Mouse (Mus musculus): Measurements from ENCODE around the gene Slc48a1. TPM values are rescaled to one million over a fixed set of nuclear protein-coding genes. Genes with fewer than 3 reads are reported as not detected.

The Slc48a1 gene
- polyA plus RNA-seq, 1 experiment from 2014 or later: 59.8 TPM

GRCm38 (mm10) chr15:97785731-97786411, 7.6 kb downstream of the Slc48a1 start:
- Histone ChIP-seq H3K9ac (no peak overlapping the region), H3K36me3 (peaks cover 8% of the 10 kb centered on the region), H3K4me2 (no peak overlapping the region), H3K4me3 (no peak overlapping the region), H3K9me3 (no peaks in the 10 kb centered on the region), H3K4me1 (replicated peaks) (peaks cover 53% of the 10 kb centered on the region), H3K27me3 (peaks cover 18% of the 10 kb centered on the region), H3K27ac (no peak overlapping the region)
- WGBS: 83% methylated on average over 9 of the region's 9 CpGs
- no peak for ATAC-seq (ENCODE audit: low FRiP score)

GRCm38 (mm10) chr15:97786412-97787112, 8.2 kb downstream of the Slc48a1 start:
- Histone ChIP-seq H3K36me3 (peaks cover 15% of the 10 kb centered on the region), H3K27ac (no peak overlapping the region; the same call in 1 of the 2 replicates), H3K4me3 (no peak overlapping the region), H3K9me3 (no peaks in the 10 kb centered on the region), H3K9ac (no peak overlapping the region), H3K4me1 (replicated peaks) (peaks cover 52% of the 10 kb centered on the region), H3K4me2 (no peak overlapping the region), H3K27me3 (peaks cover 17% of the 10 kb centered on the region)
- ATAC-seq (ENCODE audit: low FRiP score): no peak
- 79% methylated on average over 10 of the region's 10 CpGs for WGBS

DNA sequence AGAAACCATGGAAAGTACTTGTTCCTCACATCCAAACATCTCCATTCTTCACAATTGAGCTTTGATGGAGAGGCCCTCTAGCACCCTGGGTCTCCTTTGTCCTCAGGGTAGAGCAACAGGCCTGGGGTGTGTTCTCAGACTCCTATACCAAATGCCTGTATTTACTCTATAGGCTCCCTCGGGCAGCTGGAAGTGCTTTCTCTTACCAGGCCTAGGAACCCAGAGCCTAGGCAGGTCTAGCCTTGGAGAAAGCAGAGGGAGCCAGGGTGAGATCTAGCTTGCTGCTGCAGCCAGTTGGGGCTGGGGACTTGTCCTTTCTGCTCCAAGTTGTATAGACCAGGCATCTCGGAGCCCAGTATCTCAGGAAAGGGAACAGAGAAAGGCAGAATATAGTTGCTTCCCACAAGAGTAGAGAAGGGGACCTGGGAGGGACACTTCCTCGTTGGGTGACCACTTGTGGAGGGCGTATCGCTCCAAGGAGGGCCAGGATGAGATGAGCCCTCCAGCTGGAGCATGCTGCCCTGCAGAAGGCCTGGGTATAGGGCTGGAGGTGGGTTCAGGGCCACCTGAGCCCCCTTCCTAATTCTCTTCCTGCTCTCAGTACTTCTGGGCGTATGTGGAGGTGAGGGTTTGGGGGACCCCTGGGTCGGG, 9.0 kb downstream of the Slc48a1 start:
- Histone ChIP-seq H3K4me2 (no peak overlapping the region), H3K36me3 (peaks cover 22% of the 10 kb centered on the region), H3K27ac (peak overlapping the region; percentile 14; the same call in 1 of the 2 replicates), H3K9me3 (no peaks in the 10 kb centered on the region), H3K4me1 (replicated peaks) (peaks cover 45% of the 10 kb centered on the region), H3K27me3 (peaks cover 10% of the 10 kb centered on the region), H3K9ac (no peak overlapping the region; the same call in 1 of the 2 replicates), H3K4me3 (no peak overlapping the region)
- 84% methylated on average over 7 of the region's 7 CpGs for WGBS
- ATAC-seq (ENCODE audit: low FRiP score): no peak

DNA sequence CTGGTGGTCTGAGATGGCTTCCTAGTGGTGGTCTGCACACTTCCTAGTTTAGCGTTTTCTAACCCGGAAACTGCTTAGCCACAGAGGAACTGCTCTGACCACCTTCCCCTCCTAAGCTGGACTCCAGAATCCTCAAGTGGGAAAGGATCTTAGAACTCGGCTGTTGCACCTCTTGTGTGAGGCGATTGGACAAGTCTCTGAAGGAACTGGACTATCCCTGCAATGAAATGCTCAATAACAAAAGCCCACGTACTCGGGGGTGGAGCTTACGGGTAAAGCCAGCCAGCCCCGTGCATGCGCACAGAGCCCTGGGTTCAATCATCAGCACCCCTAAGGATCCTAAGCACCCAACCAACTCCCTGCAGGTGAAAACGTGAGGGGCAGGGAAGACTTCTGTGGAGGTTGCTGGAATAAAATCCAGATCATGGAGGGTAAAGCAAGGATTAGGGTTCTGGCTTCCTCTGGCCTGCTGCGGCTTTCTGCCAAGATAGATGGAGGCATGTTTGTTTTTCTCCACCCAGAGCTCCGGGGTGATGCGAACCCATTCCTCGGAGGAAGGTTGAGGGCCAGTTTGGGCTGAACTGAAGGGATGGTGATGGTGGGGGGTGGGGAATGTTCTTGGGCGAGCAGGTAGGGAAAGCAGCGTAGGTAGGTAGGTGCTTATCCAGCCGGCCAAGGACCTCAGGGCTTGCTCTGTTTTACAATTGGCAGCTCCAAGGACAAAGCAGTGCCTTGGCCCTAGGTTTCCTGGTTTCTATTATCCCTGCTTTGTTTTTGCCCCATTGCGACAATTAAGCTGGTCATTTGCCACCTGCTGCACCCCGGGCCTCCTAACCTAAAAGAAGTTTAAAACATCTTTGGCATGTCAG, 9.7 kb downstream of the Slc48a1 start:
- ATAC-seq (ENCODE audit: low FRiP score): no peak

DNA sequence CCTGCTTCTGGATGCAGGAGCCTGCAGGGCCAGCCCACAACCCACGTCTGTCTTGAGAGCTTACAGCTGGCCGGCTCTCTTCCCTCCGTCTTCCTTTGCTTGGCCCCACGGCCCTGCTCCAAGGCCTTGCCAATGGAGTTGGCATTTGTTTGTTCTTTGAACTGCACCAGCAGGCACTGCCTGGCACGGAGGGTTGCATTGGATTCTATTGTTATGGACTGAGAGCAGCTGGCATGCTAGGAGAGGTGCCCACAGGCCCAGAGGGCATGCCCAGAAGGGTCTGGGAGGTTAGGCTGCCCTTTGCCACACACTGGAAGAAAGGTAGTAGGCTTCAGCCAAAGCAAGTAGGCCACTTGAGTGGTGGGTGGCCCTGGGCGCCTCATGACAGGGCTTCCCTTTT, 10.5 kb downstream of the Slc48a1 start:
- Histone ChIP-seq H3K4me1 (replicated peaks) (peaks cover 40% of the 10 kb centered on the region), H3K36me3 (peaks cover 37% of the 10 kb centered on the region), H3K4me2 (no peak overlapping the region), H3K9me3 (no peaks in the 10 kb centered on the region), H3K27me3 (no peaks in the 10 kb centered on the region), H3K4me3 (no peak overlapping the region), H3K27ac (peak overlapping the region; percentile 70), H3K9ac (no peak overlapping the region)
- no peak for ATAC-seq (ENCODE audit: low FRiP score)
- WGBS: 51% methylated on average over 6 of the region's 6 CpGs

More for the DNA sequence above, 9.7 kb downstream of the Slc48a1 start:
- peaks cover 3% of the 10 kb centered on the region for H3K27me3 ChIP-seq
- H3K9me3 ChIP-seq: no peaks in the 10 kb centered on the region
- WGBS: 70% methylated on average over 19 of the region's 19 CpGs
- H3K36me3 ChIP-seq: peaks cover 29% of the 10 kb centered on the region
- H3K4me3 ChIP-seq: no peak overlapping the region
- peak overlapping the region; percentile 70 for H3K27ac ChIP-seq
- no peak overlapping the region for H3K4me2 ChIP-seq
- H3K4me1 ChIP-seq (replicated peaks): peaks cover 40% of the 10 kb centered on the region
- H3K9ac ChIP-seq: no peak overlapping the region

DNA sequence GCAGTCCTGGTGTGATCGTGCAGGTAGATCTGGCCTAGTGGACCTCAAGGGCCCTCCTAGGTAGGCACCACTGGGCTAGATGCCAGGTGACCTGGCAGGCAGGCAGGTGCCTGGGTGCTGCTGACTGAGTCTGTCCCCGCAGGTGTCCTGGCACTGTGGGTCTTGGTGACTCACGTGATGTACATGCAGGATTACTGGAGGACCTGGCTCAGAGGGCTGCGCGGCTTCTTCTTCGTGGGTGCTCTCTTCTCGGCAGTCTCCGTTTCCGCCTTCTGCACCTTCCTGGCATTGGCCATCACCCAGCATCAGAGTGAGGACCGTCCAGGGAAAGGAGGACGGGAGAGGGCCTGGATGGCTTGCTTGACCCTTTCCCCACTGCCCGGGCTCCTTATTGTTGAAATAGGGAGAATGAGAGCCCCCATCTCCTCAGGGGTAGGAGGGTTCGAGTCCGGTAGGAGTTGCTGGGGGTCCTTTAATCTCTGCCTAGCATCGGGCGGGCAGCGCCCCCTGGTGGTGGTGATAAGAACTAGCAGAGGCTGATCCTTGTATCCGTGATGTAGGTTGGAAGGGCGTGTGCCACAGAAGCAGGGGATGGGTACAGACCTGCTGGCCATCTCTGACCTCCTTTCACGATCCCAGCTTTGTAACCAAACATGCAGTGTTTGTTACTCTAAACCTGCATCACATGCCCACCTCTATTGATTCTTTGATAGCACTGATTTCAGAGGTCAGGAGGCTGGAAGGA, 11.6 kb downstream of the Slc48a1 start:
- Histone ChIP-seq H3K4me1 (replicated peaks) (peaks cover 35% of the 10 kb centered on the region), H3K9ac (no peak overlapping the region), H3K4me3 (no peak overlapping the region), H3K36me3 (peaks cover 48% of the 10 kb centered on the region), H3K9me3 (no peaks in the 10 kb centered on the region), H3K27me3 (no peaks in the 10 kb centered on the region), H3K4me2 (no peak overlapping the region), H3K27ac (no peak overlapping the region)
- 55% methylated on average over 20 of the region's 20 CpGs for WGBS
- no peak for ATAC-seq (ENCODE audit: low FRiP score)

- Histone ChIP-seq H3K9ac (no peak overlapping the region), H3K9me3 (no peaks in the 10 kb centered on the region), H3K4me2 (no peak overlapping the region), H3K36me3 (peaks cover 61% of the 10 kb centered on the region), H3K27me3 (no peaks in the 10 kb centered on the region), H3K4me1 (replicated peaks) (peaks cover 29% of the 10 kb centered on the region), H3K27ac (no peak overlapping the region), H3K4me3 (no peak overlapping the region)
- WGBS: 92% methylated on average over 11 of the region's 11 CpGs
- ATAC-seq (ENCODE audit: low FRiP score): no peak
These were observed 12.9 kb downstream of the Slc48a1 start for GRCm38 (mm10) chr15:97791126-97791700.

DNA sequence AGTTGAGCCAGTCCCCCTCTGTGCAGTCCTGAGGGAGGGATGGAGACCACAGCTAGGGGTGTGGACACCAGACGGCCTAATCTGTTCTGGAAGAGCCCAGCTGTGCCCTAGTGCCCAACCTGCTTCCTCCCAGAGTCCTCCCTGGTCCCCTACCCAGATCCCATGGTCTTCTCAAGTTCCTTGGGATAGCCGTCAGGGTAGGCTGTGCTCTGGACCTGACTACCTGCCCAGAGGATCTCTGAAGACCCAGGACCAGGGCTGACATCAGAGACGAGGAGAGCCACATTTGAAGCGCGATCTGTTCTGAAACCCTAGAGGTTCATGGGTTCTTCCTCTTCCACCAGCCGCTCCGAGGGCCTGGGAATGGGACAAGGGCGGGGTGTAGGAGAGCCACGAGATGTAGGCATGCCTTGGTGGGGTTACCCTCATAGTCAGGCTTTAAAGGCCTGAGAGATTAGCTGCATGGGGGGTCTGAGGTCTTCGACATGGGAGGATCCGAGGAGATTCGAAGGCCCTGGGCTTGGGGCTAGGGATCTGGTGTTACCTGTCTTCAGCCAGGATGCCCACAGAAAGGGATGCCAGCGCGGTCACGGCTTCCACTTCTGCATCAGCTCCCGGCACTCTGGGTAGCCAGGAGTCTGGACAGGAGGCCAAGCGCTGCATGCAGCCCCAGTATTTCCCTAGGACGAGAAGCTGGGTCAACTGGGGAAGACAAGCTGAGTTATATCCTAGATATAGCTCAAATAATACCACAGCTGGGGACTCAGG, 15.2 kb downstream of the Slc48a1 start:
- Histone ChIP-seq H3K27me3 (no peaks in the 10 kb centered on the region), H3K9me3 (no peaks in the 10 kb centered on the region), H3K36me3 (peaks cover 79% of the 10 kb centered on the region), H3K4me3 (no peak overlapping the region), H3K4me2 (no peak overlapping the region), H3K9ac (no peak overlapping the region), H3K27ac (no peak overlapping the region), H3K4me1 (replicated peaks) (peaks cover 16% of the 10 kb centered on the region)
- no peak for ATAC-seq (ENCODE audit: low FRiP score)
- WGBS: 91% methylated on average over 18 of the region's 18 CpGs

DNA sequence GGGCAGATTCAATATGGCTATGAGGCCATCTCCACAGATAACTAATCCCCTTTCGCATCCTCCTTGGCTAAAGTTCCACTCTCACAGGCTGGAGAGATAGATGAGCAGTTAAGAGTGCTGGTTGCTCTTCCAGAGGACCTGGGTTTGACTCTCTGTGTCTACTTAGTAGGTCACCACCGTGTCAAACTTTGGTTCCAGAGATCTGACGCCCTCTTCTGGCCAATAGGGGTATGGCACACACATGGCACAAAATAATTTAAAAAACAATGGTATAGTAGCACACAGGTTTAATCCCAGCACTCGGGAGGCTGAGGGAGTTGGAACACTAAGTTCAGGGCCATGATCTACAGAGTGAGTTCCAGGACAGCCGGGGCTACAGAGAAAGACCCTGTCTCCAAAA, 15.9 kb downstream of the Slc48a1 start:
- Histone ChIP-seq H3K36me3 (peaks cover 84% of the 10 kb centered on the region), H3K9ac (no peak overlapping the region), H3K9me3 (no peaks in the 10 kb centered on the region), H3K4me1 (replicated peaks) (peaks cover 17% of the 10 kb centered on the region), H3K27me3 (no peaks in the 10 kb centered on the region), H3K4me2 (no peak overlapping the region), H3K4me3 (no peak overlapping the region), H3K27ac (no peak overlapping the region)
- ATAC-seq (ENCODE audit: low FRiP score): no peak
- WGBS: 73% methylated on average over 5 of the region's 5 CpGs

GRCm38 (mm10) chr15:97795559-97796235, 17.4 kb downstream of the Slc48a1 start:
- peaks cover 23% of the 10 kb centered on the region for H3K4me1 ChIP-seq (replicated peaks)
- H3K4me3 ChIP-seq: no peak overlapping the region
- no peaks in the 10 kb centered on the region for H3K27me3 ChIP-seq
- 97% methylated on average over 10 of the region's 10 CpGs for WGBS
- ATAC-seq (ENCODE audit: low FRiP score): no peak
- no peak overlapping the region for H3K9ac ChIP-seq
- H3K27ac ChIP-seq: no peak overlapping the region
- peaks cover 92% of the 10 kb centered on the region for H3K36me3 ChIP-seq
- H3K4me2 ChIP-seq: no peak overlapping the region
- no peaks in the 10 kb centered on the region for H3K9me3 ChIP-seq
